Mouse (Mus musculus) C2C12 (cell line): ENCODE results near the gene D1Ertd622e. TPM values are rescaled to one million over a fixed set of nuclear protein-coding genes. Genes with fewer than 3 reads are reported as not detected.

Source experiments
- H3K27me3 ChIP-seq: one replicate; pipeline ENCODE4 v1.6.1; 2011; ENCODE audit not compliant: control insufficient read depth, insufficient read depth, insufficient read length
- H3K36me3 ChIP-seq: one replicate; pipeline ENCODE4 v1.6.1; 2011; ENCODE audit not compliant: control insufficient read depth, insufficient read depth
- H3K4me3 ChIP-seq: one replicate; pipeline ENCODE4 v1.5.1; 2011; ENCODE audit warnings: mild to moderate bottlenecking, control low read depth; ENCODE audit not compliant: poor library complexity, insufficient read depth, severe bottlenecking
- H3K79me2 ChIP-seq: one replicate; pipeline ENCODE4 v1.6.1; 2011; ENCODE audit not compliant: control insufficient read depth, insufficient read depth
- H3K79me3 ChIP-seq: one replicate; pipeline ENCODE4 v1.6.1; 2011; ENCODE audit warnings: low read depth, control low read depth
- H3ac ChIP-seq: one replicate; pipeline ENCODE3; 2011; ENCODE audit warnings: low read depth; ENCODE audit not compliant: control insufficient read depth, insufficient read length
- CEBPB ChIP-seq: IDR thresholded peaks from one replicate; pipeline ENCODE4 v1.6.1; 2011; ENCODE audit warnings: low read depth, mild to moderate bottlenecking, control low read depth, moderate library complexity
- CTCF ChIP-seq: IDR thresholded peaks from one replicate; pipeline ENCODE4 v1.5.1; 2011; ENCODE audit not compliant: control insufficient read depth, insufficient read depth, insufficient read length
- FOSL1 ChIP-seq: IDR thresholded peaks from one replicate; pipeline ENCODE4 v1.8.0; 2011; ENCODE audit warnings: mild to moderate bottlenecking, low read length; ENCODE audit not compliant: poor library complexity, insufficient read depth, severe bottlenecking
- MAX ChIP-seq: IDR thresholded peaks from one replicate; pipeline ENCODE4 v1.6.1; 2011; ENCODE audit warnings: mild to moderate bottlenecking, control low read depth
- MYOD1 ChIP-seq: IDR thresholded peaks from one replicate; pipeline ENCODE4 v1.6.1; 2011; ENCODE audit warnings: low read depth; ENCODE audit not compliant: control insufficient read depth, insufficient read length
- MYOG ChIP-seq: IDR thresholded peaks from one replicate; pipeline ENCODE4 v1.6.1; 2011; ENCODE audit not compliant: control insufficient read depth, insufficient read length; ENCODE audit errors: extremely low read depth
- USF1 ChIP-seq: IDR thresholded peaks from one replicate; pipeline ENCODE4 v1.6.1; 2011; ENCODE audit warnings: low read depth, mild to moderate bottlenecking, control low read depth, moderate library complexity
- polyA plus RNA-seq: library from polyadenylated mRNA; unstranded; fragments of >200 nt; fragmentation: generic; extraction: Trizol; gene quantifications from one replicate; pipeline ENCODE4 v1.2.1, GENCODE M21; 2012; ENCODE audit warnings: missing spikeins

D1Ertd622e gene
- polyA plus RNA-seq, 1 experiment: 22.5 TPM

DNA sequence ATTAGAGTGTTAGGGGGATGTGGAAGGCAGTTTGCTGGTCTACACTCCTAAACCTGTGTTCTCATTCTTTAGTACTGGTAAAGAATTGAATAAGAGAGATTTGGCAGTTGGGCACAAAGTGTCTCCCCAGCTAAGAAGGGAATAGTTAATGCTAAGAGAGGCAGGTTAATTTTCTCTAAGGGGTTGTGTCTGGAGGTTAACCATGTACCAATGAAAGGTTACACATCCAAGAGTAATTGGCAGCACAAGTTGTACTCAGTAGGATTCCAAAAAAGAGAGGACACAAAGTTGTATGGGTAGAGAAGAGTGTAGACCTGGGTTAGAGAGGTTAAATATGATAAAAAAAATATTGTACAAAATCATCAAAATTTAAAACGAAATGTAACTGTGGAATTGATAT is 58.5 kb downstream of the D1Ertd622e start:
- Histone ChIP-seq H3ac (no peak overlapping the region), H3K4me3 (no peak overlapping the region), H3K79me2 (no peaks in the 10 kb centered on the region), H3K79me3 (no peaks in the 10 kb centered on the region), H3K36me3 (no peaks in the 10 kb centered on the region), H3K27me3 (no peaks in the 10 kb centered on the region)
- TF ChIP-seq CEBPB: no peak
- no peak for TF ChIP-seq CTCF
- no peak for TF ChIP-seq USF1
- no peak for TF ChIP-seq FOSL1

DNA sequence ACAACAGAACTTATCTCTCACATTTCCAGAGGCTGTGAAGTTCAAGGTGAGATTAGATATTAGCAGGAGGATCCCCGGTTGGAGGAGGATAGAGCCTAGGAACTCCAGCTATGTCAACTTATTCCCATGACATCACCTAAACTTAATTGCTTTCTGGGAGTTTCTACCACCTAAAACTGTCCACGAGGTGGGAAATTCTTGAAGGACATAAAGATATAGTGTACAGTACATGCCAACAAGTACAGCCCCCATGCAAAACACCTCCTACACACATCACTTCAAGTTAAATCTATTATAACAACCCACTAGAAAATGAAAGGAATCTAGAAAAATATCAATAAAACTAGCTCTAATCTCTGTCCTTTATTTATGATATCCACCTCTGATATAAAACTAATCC is 61.5 kb downstream of the D1Ertd622e start:
- Histone ChIP-seq H3K36me3 (no peaks in the 10 kb centered on the region), H3K27me3 (no peaks in the 10 kb centered on the region), H3K79me2 (no peaks in the 10 kb centered on the region), H3K4me3 (no peak overlapping the region), H3ac (no peak overlapping the region), H3K79me3 (no peaks in the 10 kb centered on the region)
- TF ChIP-seq MAX (no peak), FOSL1 (no peak), MYOG (no peak), CTCF (no peak), MYOD1 (no peak), USF1 (no peak), CEBPB (no peak)

DNA sequence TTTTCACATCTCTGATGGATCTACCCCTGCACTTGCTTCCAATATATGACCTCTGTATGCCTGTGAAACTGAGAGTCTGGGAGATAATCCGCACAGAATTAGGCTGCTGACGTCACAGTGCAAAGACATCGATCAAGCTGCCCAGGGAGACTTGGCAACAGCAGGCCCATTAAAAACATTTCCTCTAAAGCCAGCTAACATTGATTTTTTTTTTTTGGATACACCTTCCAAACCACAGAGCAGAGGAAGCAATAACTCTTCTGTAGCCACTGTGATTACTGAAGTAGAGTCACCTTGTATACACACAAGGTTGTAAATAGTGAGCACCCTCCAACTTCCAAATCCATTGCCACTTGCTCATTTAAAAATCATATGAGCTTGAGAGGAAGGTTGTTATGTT is 62.8 kb downstream of the D1Ertd622e start:
- Histone ChIP-seq H3K27me3 (no peaks in the 10 kb centered on the region), H3K79me3 (no peaks in the 10 kb centered on the region), H3ac (no peak overlapping the region), H3K36me3 (no peaks in the 10 kb centered on the region), H3K79me2 (no peaks in the 10 kb centered on the region), H3K4me3 (no peak overlapping the region)
- TF ChIP-seq MYOG (no peak), CEBPB (no peak), FOSL1 (no peak), MAX (no peak), CTCF (no peak)

DNA sequence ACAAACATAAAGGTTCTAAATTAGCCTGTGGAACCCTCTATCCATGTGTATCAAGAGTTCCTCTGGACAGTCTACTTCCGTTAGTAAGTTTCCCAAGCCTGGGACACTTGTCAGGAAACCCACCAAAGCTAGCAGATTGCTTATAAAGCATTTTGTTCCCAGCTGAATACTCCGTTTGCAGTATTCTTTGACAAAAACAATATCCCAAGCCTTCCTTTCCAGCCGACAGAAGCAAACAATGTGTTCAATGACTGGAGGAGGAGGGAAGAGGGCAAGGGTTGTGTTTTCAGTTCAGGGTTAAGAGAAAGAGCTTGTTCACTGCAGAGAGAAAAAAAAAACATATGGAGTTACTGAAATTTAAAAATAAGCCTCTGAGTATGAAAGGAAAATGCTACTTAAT is 73.3 kb downstream of the D1Ertd622e start:
- no peak overlapping the region for H3K4me3 ChIP-seq
- H3K79me3 ChIP-seq: no peaks in the 10 kb centered on the region
- TF ChIP-seq MYOG: no peak
- TF ChIP-seq CEBPB: no peak
- TF ChIP-seq USF1: no peak
- no peak for TF ChIP-seq MYOD1
- no peak for TF ChIP-seq CTCF
- no peak for TF ChIP-seq FOSL1
- no peak for TF ChIP-seq MAX
- no peaks in the 10 kb centered on the region for H3K27me3 ChIP-seq
- no peaks in the 10 kb centered on the region for H3K36me3 ChIP-seq
- H3K79me2 ChIP-seq: no peaks in the 10 kb centered on the region
- H3ac ChIP-seq: no peak overlapping the region

DNA sequence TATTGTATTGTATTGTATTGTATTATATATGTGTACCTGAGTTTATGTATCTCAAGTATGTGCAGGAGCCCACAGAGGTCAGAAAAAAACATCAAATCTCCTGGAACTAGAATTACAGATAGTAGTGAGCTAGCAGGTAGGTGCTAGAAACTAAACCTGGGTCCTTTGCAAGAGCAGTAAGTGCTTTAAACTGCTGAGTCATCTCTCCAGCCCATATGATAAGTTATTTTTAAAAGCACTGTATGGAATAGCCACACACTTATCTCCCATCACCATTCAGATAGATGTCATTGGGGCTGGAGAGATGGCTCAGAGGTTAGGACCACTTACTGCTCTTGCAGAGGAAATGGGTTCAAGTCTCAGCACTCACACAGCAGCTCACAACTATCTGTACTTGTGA is 76.8 kb downstream of the D1Ertd622e start:
- no peak for TF ChIP-seq CTCF
- TF ChIP-seq MYOG: no peak
- TF ChIP-seq USF1: no peak
- no peak for TF ChIP-seq MAX
- no peak for TF ChIP-seq MYOD1
- no peak for TF ChIP-seq FOSL1
- TF ChIP-seq CEBPB: no peak
- H3K79me3 ChIP-seq: no peaks in the 10 kb centered on the region
- no peak overlapping the region for H3K4me3 ChIP-seq
- no peaks in the 10 kb centered on the region for H3K27me3 ChIP-seq
- no peak overlapping the region for H3ac ChIP-seq
- H3K36me3 ChIP-seq: no peaks in the 10 kb centered on the region
- no peaks in the 10 kb centered on the region for H3K79me2 ChIP-seq

DNA sequence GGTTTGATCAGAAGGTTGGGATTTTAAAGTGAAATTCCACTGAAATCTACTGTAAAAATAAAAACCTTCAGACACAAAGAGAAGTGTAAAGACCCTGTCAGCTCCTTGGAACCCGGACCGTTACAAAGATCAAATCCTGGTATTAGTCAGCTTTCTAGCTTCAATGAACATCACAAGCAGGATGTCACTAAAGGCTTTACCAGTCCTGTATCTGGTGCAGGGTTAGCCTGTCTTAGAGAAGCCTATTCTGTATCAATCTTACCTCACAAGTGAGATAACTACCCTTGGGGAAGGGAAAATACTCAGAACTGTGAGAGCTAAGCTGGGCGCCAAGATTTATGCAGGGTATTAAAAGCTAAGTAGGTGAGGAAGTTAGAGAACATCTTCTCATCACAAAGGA is 77.7 kb downstream of the D1Ertd622e start:
- H3K36me3 ChIP-seq: no peaks in the 10 kb centered on the region
- H3K4me3 ChIP-seq: no peak overlapping the region
- no peak overlapping the region for H3ac ChIP-seq
- TF ChIP-seq FOSL1 (no peak), MYOG (no peak), MAX (no peak), MYOD1 (no peak), CTCF (no peak), CEBPB (no peak), USF1 (no peak)
- H3K27me3 ChIP-seq: no peaks in the 10 kb centered on the region
- no peaks in the 10 kb centered on the region for H3K79me3 ChIP-seq
- H3K79me2 ChIP-seq: no peaks in the 10 kb centered on the region
